Mouse (Mus musculus) neural tube, embryonic 15.5 days (tissue): Measurements from ENCODE around the gene Fbxl3. TPM values are rescaled to one million over a fixed set of nuclear protein-coding genes. Genes with fewer than 3 reads are reported as not detected.

Experiments
- ATAC-seq: fragments of 200-750 bp; cut with Nextera tagmentation; 2 replicates; pipeline ENCODE4 v1.8.0; 2017; ENCODE audit warnings: mild to moderate bottlenecking, moderate TSS enrichment, moderate library complexity; ENCODE audit not compliant: low FRiP score
- H3K27ac ChIP-seq: fragments of 300-500 bp; sonication (generic); replicated peaks from 2 replicates; pipeline ENCODE4 v1.5.1; 2015; ENCODE audit warnings: mild to moderate bottlenecking, inconsistent platforms
- H3K27me3 ChIP-seq: fragments of 300-500 bp; sonication (generic); replicated peaks from 2 replicates; pipeline ENCODE4 v1.6.1; 2015; ENCODE audit warnings: inconsistent platforms
- H3K36me3 ChIP-seq: fragments of 300-500 bp; sonication (generic); 2 replicates; pipeline ENCODE4 v1.6.1; 2015; ENCODE audit warnings: inconsistent platforms
- H3K4me1 ChIP-seq: fragments of 300-500 bp; sonication (generic); 2 replicates; pipeline ENCODE4 v1.6.1; 2015; ENCODE audit warnings: inconsistent platforms
- H3K4me2 ChIP-seq: fragments of 300-500 bp; sonication (generic); 2 replicates; pipeline ENCODE4 v1.6.1; 2015; ENCODE audit warnings: inconsistent platforms, mild to moderate bottlenecking, moderate library complexity
- H3K4me3 ChIP-seq: fragments of 300-500 bp; sonication (generic); replicated peaks from 2 replicates; pipeline ENCODE4 v1.5.1; 2015; ENCODE audit warnings: mild to moderate bottlenecking, inconsistent platforms
- H3K9ac ChIP-seq: fragments of 300-500 bp; sonication (generic); replicated peaks from 2 replicates; pipeline ENCODE4 v1.6.1; 2015; ENCODE audit warnings: mild to moderate bottlenecking, inconsistent platforms
- H3K9me3 ChIP-seq: fragments of 300-500 bp; sonication (generic); replicated peaks from 2 replicates; pipeline ENCODE4 v1.6.1; 2016; ENCODE audit warnings: inconsistent platforms
- WGBS: fragments of 180-500 bp; shearing (Covaris S2); methylation state at CpG from one replicate; pipeline ENCODE4 v1.1.7; 2015; ENCODE audit warnings: mixed read lengths; 5-methylcytosine and 5-hydroxymethylcytosine counted together
- polyA plus RNA-seq: library from polyadenylated mRNA; unstranded; fragments of >200 nt; fragmentation: Nextera tagmentation; extraction: Ambion mirVana; gene quantifications from 2 replicates; pipeline ENCODE4 v1.2.1, GENCODE M21; 2015

Gene Fbxl3
- polyA plus RNA-seq, 1 experiment from 2014 or later, result 18.5 TPM

GRCm38 (mm10) chr14:103079209-103079977, 20.0 kb downstream of the Fbxl3 start:
- ATAC-seq, result peak; percentile 57

GRCm38 (mm10) chr14:103078006-103078912, 21.1 kb downstream of the Fbxl3 start:
- Histone ChIP-seq H3K9me3 (no peaks in the 10 kb centered on the region), H3K4me2 (no peak overlapping the region), H3K36me3 (peaks cover 14% of the 10 kb centered on the region), H3K27me3 (no peaks in the 10 kb centered on the region), H3K4me1 (0 out of 2 replicates have a peak, but pooled peaks cover 6% of the 10 kb centered on the region), H3K27ac (no peak overlapping the region), H3K4me3 (no peak overlapping the region), H3K9ac (no peak overlapping the region)
- WGBS, result 80% methylated on average over 16 of the region's 16 CpGs
- no peak for ATAC-seq

More at GRCm38 (mm10) chr14:103079209-103079977, 20.0 kb downstream of the Fbxl3 start:
- 66% methylated on average over 9 of the region's 9 CpGs for WGBS
- 0 out of 2 replicates have a peak, but pooled peaks cover 6% of the 10 kb centered on the region for H3K4me1 ChIP-seq
- H3K4me2 ChIP-seq, result no peak overlapping the region
- no peaks in the 10 kb centered on the region for H3K9me3 ChIP-seq
- no peak overlapping the region for H3K9ac ChIP-seq
- peaks cover 15% of the 10 kb centered on the region for H3K36me3 ChIP-seq
- no peaks in the 10 kb centered on the region for H3K27me3 ChIP-seq
- H3K4me3 ChIP-seq, result no peak overlapping the region
- no peak overlapping the region for H3K27ac ChIP-seq

GRCm38 (mm10) chr14:103077272-103078005, 21.9 kb downstream of the Fbxl3 start:
- peaks cover 13% of the 10 kb centered on the region; the same call in 1 of the 2 replicates for H3K36me3 ChIP-seq
- H3K4me1 ChIP-seq, result 0 out of 2 replicates have a peak, but pooled peaks cover 6% of the 10 kb centered on the region
- H3K9me3 ChIP-seq, result no peaks in the 10 kb centered on the region
- no peak overlapping the region for H3K27ac ChIP-seq
- H3K9ac ChIP-seq, result no peak overlapping the region
- no peak for ATAC-seq
- H3K27me3 ChIP-seq, result no peaks in the 10 kb centered on the region
- no peak overlapping the region for H3K4me2 ChIP-seq
- WGBS, result 90% methylated on average over 9 of the region's 9 CpGs
- H3K4me3 ChIP-seq, result no peak overlapping the region

GRCm38 (mm10) chr14:103075166-103075565, 24.2 kb downstream of the Fbxl3 start:
- 72% methylated on average over 7 of the region's 7 CpGs for WGBS
- ATAC-seq, result no peak
- H3K4me1 ChIP-seq, result peaks cover 13% of the 10 kb centered on the region
- H3K9ac ChIP-seq, result no peak overlapping the region
- no peaks in the 10 kb centered on the region for H3K9me3 ChIP-seq
- peaks cover 13% of the 10 kb centered on the region; the same call in 1 of the 2 replicates for H3K36me3 ChIP-seq
- H3K27ac ChIP-seq, result no peak overlapping the region
- H3K4me2 ChIP-seq, result no peak overlapping the region
- H3K27me3 ChIP-seq, result no peaks in the 10 kb centered on the region
- H3K4me3 ChIP-seq, result no peak overlapping the region

GRCm38 (mm10) chr14:103073825-103074224, 25.5 kb downstream of the Fbxl3 start:
- no peak for ATAC-seq
- no peak overlapping the region for H3K9ac ChIP-seq

GRCm38 (mm10) chr14:103072731-103073130, 26.6 kb downstream of the Fbxl3 start:
- Histone ChIP-seq H3K9ac (no peak overlapping the region), H3K4me3 (no peak overlapping the region), H3K36me3 (peaks cover 13% of the 10 kb centered on the region; the same call in 1 of the 2 replicates), H3K27me3 (no peaks in the 10 kb centered on the region), H3K9me3 (no peaks in the 10 kb centered on the region), H3K4me2 (no peak overlapping the region), H3K4me1 (peaks cover 13% of the 10 kb centered on the region), H3K27ac (no peak overlapping the region)
- 94% methylated on average over 4 of the region's 4 CpGs for whole genome bisulfite sequencing
- ATAC-seq, result no peak

More at GRCm38 (mm10) chr14:103073825-103074224, 25.5 kb downstream of the Fbxl3 start:
- WGBS, result 80% methylated on average over 8 of the region's 8 CpGs
- H3K9me3 ChIP-seq, result no peaks in the 10 kb centered on the region
- no peak overlapping the region for H3K4me2 ChIP-seq
- H3K4me3 ChIP-seq, result no peak overlapping the region
- H3K27ac ChIP-seq, result no peak overlapping the region
- peaks cover 13% of the 10 kb centered on the region; the same call in 1 of the 2 replicates for H3K36me3 ChIP-seq
- no peaks in the 10 kb centered on the region for H3K27me3 ChIP-seq
- H3K4me1 ChIP-seq, result peaks cover 13% of the 10 kb centered on the region

GRCm38 (mm10) chr14:103071471-103071870, 27.9 kb downstream of the Fbxl3 start:
- WGBS, result 92% methylated on average over 12 of the region's 12 CpGs
- H3K4me2 ChIP-seq, result no peak overlapping the region

GRCm38 (mm10) chr14:103070790-103071189, 28.6 kb downstream of the Fbxl3 start:
- ATAC-seq, result no peak
- H3K27me3 ChIP-seq, result no peaks in the 10 kb centered on the region
- peaks cover 13% of the 10 kb centered on the region for H3K4me1 ChIP-seq
- peak overlapping the region; percentile 69 for H3K4me3 ChIP-seq
- 5% methylated on average over 10 of the region's 10 CpGs for WGBS
- peak overlapping the region; percentile 63 for H3K9ac ChIP-seq
- no peaks in the 10 kb centered on the region for H3K9me3 ChIP-seq
- H3K4me2 ChIP-seq, result peak overlapping the region; percentile 87
- peaks cover 7% of the 10 kb centered on the region; the same call in 1 of the 2 replicates for H3K36me3 ChIP-seq
- H3K27ac ChIP-seq, result peak overlapping the region; percentile 82; the same call in 1 of the 2 replicates

More at GRCm38 (mm10) chr14:103071471-103071870, 27.9 kb downstream of the Fbxl3 start:
- Histone ChIP-seq H3K27me3 (no peaks in the 10 kb centered on the region), H3K36me3 (peaks cover 7% of the 10 kb centered on the region; the same call in 1 of the 2 replicates), H3K9ac (no peak overlapping the region), H3K4me3 (no peak overlapping the region), H3K4me1 (peaks cover 13% of the 10 kb centered on the region), H3K27ac (no peak overlapping the region), H3K9me3 (no peaks in the 10 kb centered on the region)
- no peak for ATAC-seq

- under 1% methylated on average over 64 of the region's 65 CpGs for WGBS
- Histone ChIP-seq H3K9me3 (no peaks in the 10 kb centered on the region), H3K27me3 (no peaks in the 10 kb centered on the region), H3K4me3 (peak within 1 kb of the TSS; percentile 69), H3K36me3 (peaks cover 7% of the 10 kb centered on the region; the same call in 1 of the 2 replicates), H3K9ac (peak within 1 kb of the TSS; percentile 63), H3K27ac (peak within 1 kb of the TSS; percentile 82), H3K4me2 (peak within 1 kb of the TSS; percentile 87), H3K4me1 (peaks cover 15% of the 10 kb centered on the region)
- peak; percentile 96 for ATAC-seq
These were observed 29.3 kb downstream of the Fbxl3 start, which contains the start of gene Cln5 for GRCm38 (mm10) chr14:103069864-103070611. TSS of gene Cln5 (plus strand) at chr14:103070216.

GRCm38 (mm10) chr14:103069465-103069863, 29.9 kb downstream of the Fbxl3 start:
- H3K4me3 ChIP-seq, result peak overlapping the region; percentile 69
- H3K27me3 ChIP-seq, result no peaks in the 10 kb centered on the region
- WGBS, result 17% methylated on average over 12 of the region's 12 CpGs
- H3K9ac ChIP-seq, result peak overlapping the region; percentile 63
- peaks cover 7% of the 10 kb centered on the region; the same call in 1 of the 2 replicates for H3K36me3 ChIP-seq
- no peaks in the 10 kb centered on the region for H3K9me3 ChIP-seq
- peak overlapping the region; percentile 82 for H3K27ac ChIP-seq
- H3K4me1 ChIP-seq, result peaks cover 15% of the 10 kb centered on the region
- H3K4me2 ChIP-seq, result peak overlapping the region; percentile 87
- peak; percentile 70; the same call in 1 of the 2 replicates for ATAC-seq
